Mouse (Mus musculus) inflammation-experienced regulatory T-cells (primary cell): Measurements from ENCODE around the gene Fam189a2. TPM values are rescaled to one million over a fixed set of nuclear protein-coding genes. Genes with fewer than 3 reads are reported as not detected.

Source experiments
- polyA plus RNA-seq, 2 experiments: library from polyadenylated mRNA; unstranded; fragments of 100-300 nt; shearing (Covaris generic); gene quantifications; one replicate each; pipeline ENCODE4 v1.2.1; 2017

The Fam189a2 gene
- polyA plus RNA-seq, result under 1 TPM in 1 of 2 experiments, not detected in 1; 0.18 TPM

DNA sequence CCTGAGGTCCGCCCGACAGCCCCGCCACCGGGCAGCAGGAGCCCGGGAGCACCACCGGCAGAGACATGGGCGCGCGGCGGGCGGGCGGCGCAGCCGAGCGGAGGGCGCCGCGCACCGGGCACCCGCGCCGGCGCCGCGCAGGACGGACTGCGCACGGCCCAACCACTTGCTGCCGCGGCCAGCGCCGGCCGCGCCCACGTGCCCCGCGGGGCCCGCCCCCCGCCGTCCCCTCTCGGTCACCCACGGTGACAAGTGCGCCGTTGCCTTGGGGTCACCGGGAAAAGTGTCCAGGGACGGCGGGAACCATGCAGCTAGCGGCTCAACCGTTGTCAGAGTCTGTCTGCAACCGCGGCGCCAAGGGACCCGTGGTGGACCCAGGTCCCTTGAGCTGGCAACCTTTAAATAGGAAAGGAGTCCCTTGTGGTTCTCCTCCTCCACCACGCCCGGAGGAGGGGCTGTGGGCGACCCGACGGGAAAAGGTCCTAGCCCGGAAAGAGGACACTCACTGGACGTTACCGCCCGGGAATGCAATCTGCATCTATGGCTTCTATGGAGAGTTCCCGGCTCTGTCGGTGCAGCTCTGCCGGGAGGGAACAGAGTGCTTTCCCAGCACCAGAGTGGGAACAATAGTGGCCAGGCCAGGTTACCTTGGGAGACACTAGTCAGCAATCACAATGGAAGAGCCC is at the start of gene Fam189a2:
Gene Fam189a2 (minus strand): TSS at position 149 of the 686 bp plus-strand sequence.

Other genes with a start within 250 kb of the Fam189a2 start
- gene Tjp2, start 194.0 kb upstream of the Fam189a2 start, polyA plus RNA-seq, result 10 to 100 TPM; 19.3 to 21.5 TPM
- 10 to 100 TPM; 18.6 to 24.7 TPM for gene Fxn, start 249.6 kb upstream of the Fam189a2 start, polyA plus RNA-seq